Mouse (Mus musculus) right cerebral cortex, postnatal 36 days (tissue): ENCODE measurements around the gene Sgip1.

Experiments used
- DNase-seq, 2 experiments: peaks; one replicate each; pipeline ENCODE4 v3.0.0; 2022; ENCODE audit warnings: low spot score in 2 of 2, mixed read lengths in 1 of 2

Sgip1 gene

DNA sequence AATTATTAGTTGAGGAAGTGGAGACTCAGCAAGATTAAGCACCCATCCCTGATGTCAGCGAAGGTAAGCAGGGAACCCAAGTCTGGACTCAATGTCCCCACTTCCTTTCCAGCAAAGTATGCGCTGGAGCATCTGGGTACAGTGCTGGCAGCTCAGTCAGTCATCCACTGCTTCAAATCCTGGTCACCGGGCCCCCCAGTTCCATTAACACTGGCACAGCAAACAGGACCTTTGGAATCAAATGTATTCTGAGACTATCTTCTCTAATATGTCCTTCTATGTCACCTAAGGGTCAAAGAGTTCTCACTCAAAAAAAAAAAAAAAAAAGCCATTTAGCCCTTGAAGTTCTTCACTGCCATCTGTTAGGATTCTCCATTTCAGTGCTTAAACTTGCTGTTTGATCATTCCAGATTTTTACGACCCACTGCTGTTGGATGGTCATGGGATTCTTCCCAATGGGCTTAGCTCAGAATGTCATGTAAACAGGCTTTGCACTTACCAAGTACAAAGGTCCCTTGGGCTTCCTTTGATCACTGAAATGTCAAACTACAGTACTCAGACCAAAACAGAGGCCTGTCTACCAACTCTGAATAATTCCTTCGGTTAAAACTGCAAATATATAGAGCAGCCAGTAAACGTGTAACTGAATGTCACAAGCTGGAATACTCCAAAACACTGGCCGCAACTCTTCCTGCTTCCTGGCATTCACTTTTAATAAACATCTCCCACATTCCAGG is 99.1 kb downstream of the Sgip1 start:
- no peak for DNase-seq

DNA sequence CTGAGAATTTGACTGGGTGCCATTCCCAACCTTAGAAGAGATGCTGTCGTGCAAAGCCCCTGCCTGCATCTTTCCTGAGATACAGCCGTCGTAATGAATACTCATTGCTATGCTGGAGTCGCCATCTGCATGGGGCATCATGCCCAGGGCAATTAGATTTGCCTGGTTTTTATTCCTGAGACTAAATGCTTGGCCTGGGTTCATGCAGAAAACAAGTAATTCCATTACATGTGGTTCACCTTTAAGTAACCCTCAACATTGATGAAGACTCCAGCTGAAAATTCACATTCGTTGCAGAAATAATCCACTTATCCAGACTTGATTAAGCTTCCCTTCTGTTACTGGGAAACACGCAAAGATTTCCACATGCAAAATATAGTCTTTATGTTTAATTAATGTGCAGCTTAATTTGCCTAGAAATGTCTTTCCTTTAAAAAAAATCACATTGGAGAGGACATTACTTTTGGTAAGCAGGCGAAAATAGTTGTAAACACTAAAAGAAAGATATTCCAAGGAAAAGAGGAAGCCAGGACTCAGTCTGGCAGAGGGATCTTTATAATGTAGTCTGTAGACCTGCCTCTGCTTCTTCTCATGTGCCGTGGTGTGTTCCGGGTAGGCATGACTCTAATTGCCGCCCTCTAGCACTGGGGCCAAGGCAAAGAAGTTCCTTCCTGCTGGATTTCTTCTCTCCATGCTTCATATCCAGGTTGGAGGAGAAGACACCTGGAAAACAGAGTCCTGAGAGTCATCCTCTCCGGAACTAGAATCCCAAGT is 100.0 kb downstream of the Sgip1 start:
- no peak for DNase-seq

DNA sequence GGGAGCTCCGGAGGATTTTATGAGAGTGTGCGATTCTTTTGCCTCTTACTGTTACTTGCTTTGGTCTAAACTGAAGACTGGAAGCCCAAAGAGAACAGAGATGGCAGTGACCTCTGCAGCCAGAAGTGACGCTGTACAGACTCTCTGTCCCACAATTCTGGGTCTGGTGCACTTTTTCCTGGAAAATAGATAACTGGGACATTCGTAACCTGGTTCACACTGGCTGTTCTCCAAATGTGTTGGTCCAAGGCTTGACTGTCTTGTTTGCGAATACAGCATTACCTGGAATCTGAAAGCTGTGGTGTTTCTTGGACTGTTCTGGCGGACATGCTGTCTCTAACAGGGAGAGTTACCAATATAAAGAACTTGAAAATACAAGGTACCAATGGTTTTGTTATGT is 109.4 kb downstream of the Sgip1 start:
- no peak for DNase-seq

DNA sequence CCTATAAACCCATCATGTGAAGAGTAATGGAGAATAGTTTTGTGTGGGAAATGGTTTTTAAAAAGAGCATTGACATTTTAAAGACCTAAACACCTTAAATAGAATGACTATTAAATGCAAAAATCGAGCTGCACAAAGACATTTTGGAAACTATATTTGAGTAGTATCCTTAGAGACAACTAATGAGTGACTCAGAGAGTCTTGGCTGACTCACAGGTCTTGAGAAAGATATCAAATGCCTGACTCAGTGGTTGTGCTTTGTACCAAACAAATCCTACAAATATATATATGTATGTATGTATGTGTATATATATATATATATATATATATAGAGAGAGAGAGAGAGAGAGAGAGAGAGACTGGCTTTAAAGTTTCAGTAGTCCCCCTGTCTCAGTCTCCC is 110.1 kb downstream of the Sgip1 start:
- DNase-seq = no peak

DNA sequence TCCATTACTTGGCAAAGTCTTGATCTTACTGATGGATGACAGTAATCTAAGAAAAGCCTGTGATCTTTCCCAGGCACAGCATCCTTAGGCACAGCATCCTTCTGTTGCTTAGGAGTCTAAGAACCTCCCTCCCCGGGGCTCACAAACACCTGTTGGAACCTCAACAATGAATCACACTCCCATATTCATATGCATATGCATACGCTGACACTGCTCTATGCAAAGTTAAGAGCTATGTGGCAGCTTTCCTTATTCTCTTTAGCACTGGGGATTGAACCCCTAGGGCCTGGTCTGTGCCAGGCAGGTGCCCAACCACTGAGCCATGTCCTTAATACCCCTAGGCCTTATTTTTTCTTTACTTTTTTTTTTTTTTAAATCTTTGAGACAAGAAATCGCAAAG is 111.2 kb downstream of the Sgip1 start:
- peak; percentile 52 to 65 for DNase-seq

DNA sequence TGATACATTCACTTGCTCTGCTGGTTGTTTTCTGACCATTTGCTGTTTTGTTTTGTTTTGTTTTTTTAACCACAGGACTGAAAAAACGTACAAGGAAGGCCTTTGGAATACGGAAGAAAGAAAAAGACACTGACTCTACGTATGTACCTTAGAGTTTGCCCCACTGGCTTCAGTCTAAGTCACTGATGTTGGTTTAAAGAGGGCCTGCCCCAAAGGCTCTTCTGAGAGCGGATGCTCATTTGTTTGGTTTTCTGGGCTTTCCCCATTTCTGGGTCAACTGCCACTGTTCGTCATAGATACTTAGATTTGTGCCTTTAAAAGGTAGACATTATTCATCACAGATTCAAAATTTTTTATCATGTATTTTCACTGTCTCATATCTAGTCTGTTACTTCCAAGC is 111.7 kb downstream of the Sgip1 start:
- DNase-seq = no peak

DNA sequence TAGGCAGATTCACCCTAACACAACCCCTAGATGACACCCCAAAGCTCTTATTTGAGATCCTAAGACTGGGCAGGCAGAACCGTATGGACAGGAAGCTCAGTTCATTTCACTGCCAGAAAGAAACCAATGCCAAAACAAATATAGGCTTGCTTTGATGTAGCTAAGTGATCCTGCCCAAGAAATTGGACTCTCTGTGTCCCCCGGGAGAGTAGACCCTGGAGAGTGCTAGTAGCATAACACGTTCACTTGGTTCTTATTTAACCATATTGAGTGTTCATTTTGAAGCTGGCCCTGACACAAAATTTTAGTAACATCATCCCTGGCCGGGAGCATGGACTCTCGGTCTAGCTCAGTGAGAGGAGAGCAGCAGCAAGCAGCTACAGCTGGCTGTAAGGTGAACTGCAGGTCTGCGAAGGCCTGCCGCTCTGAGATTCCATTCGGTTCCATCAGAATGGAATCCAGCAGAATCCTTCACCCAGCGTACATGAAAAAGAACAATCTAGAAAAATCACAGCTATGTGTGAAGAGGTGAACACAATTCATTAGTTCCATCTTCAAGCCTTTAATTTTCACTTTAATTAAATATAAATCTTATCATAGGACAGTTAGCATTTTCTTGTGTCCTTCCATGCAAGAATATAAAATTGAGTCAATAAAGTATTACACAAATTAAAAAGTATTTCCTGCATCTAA is 112.4 kb downstream of the Sgip1 start:
- DNase-seq = no peak

DNA sequence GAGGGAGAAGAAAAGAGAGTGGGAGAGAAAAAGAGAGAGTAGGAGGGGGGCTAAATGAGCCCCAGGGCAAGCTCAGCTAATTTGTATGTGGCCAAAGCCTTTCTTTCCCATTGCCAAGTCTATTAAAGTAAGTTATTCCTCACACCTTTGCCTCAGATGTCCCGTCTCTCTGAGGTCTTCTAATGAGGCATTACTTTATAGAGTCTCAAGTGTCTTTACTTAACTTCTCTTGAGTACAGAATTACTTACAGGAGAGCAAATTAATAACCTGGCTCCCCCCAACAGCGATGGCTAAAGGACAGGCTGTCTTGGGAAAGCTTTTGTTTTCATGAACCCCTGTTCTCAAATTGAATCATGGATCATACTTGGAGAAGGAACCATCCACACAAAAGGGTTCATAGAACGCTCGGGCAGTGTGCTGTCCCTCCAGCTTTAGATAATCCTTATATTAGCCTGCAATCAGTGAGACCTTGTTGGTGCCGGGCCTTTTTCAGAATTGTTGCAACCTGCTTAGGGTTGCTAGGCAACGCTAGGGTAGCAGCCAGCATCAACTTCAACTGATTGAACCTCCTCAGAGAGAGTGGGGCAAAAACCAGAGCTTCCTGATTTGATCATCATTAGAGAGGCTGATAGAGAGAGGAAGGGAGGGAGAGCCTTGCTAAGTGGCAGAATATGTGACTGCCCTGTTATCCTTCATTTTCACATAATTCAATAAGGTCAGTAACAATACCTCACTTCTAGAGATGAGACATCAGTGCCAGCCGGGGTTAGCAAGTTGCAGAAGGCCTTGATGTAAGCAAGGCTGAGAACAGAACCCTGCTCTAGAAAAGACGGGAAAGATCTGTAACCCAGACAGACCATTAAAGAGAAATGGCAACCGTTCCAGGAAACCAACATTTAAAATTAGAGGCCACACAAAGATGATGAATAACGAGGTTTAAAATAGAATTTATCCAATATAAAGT is 114.1 kb downstream of the Sgip1 start:
- no peak for DNase-seq

DNA sequence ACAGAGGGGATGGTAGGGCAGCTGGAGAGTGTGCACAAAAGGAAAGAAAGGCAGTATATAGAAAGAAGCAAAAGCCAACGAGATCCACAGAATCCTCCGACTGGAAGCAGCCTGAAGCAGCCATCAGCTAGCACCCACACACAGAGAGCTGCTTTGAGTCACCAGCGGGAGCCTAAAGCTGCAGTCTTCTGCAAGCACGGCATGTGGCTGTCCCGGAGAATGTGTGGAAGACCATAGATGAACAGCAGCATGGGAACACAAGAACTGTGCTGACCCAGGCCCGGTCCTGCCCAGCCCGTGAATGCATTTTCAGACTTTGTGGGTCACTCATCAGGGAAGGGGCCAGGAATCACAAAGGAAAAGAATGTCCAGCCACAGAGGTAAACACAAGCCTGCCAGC is 115.0 kb downstream of the Sgip1 start:
- peak; percentile 65 to 70 for DNase-seq

DNA sequence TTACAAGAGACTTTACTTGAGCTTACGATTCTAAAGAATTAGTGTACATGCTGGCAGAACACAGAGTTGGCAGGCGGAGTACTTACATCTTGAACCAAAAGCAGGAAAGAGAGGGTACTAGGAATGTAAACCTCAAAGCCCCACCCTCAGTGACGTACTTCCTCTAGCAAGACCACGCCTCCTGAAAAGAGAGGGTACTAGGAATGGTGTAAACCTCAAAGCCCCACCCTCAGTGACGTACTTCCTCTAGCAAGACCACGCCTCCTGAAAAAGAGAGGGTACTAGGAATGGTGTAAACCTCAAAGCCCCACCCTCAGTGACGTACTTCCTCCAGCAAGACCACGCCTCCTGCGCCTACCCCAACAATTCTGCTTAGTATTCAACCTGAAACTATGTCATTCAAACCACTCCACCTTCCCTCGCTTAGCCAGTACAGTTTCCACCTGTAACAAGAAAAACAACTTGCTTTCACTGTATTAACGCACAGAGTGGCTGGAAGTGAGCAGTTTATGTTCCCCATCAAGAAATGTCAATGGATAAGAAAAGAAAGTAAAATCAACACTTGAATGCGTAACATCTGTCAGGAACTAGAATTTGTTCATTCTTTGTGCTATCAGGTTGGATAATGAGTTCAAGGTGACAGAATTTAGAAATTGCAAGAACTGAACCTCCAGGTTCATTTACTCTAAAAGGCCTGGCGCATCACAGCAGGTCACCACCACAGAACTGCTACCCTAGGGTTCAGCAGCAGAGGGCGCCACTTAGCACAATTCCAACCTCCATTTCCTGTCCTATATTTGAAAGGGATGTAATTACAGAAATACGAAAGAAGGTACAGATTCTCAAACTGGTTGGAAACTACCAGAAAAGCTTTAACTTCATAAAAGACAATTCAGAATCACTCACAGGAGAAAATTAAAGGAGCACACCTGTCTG is 118.4 kb downstream of the Sgip1 start:
- no peak for DNase-seq

DNA sequence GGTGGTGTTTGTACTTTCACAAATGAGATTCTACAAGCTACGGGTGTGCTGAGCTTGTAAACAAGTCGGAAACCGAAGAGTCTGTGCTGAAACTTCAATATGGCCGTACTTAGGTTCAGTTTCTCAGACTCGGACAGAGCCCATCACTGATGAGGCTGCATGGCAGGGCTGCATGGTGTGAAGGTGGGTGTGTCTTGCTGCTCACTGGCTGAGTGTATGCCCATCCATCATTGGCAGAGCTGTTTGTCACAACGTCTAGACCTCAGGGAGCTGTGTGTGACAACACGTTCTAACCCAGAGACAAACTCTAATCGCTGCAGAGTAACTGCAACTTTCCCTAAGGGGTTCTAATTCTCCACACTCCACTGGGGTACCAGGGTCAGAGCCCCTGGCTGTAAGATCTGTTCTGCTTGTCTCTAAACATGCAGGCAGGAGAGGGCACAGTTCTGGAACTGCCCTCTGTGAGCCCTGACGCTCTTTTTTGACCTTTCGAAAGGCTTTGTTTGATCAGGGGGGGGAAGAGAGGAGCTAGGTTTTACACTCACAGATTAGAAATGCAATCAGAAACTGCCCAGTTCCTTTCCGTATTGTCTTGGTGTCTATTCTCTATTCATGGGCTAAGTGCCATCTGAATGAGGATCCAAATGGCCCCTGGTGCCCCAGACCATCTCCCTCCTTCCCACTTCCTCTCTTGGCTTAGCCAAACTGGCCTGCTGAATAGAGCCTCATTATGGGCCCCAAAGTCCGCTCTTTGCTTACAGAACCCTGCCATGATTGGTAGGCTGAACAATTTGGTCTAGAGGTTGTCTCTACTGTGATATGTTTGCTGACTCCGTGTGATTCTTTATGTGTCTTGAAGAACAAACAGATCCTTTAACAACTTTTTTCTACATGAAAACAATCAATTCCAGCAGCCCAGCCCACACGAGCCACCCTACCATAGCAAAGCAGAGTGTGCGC is 121.9 kb downstream of the Sgip1 start:
- no peak for DNase-seq

DNA sequence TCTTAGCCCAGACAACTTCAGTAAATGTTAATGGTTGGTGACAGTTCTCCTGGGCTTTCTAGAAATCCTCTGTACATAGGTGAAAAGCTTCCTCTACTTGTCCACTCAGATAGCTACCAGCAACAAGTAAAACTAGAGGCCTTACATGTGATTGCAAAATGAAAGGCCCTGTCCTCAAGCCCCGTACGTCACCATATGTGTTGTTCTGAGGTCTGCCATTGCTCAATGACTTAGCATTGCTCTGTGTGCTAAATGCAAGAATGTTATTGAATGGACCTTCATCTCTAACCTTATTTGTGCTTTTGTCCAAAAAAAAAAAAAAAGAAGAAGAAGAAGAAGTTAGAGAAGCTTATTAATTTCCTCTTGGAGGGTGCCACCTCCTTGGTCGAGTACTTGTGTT is 125.4 kb downstream of the Sgip1 start:
- DNase-seq = no peak

DNA sequence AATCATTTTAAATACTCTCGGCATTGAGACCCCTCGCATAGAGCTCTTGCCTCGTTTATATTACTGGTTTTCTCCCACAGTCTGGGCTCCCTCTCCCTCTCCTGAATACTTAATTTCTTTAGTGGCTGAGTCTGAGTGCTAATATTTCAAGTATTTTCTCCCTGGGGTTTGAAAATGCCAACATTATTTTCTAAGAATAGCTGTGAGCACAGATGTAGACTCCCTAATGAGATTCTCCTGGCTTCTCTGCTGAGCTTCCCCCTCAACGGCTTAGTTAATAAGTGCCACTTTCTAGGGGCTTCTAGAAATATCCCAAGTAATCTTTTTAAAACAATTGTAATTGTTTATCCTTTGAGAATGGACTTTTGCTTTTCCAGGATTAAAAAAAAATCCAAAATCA is 130.2 kb downstream of the Sgip1 start:
- DNase-seq = no peak

DNA sequence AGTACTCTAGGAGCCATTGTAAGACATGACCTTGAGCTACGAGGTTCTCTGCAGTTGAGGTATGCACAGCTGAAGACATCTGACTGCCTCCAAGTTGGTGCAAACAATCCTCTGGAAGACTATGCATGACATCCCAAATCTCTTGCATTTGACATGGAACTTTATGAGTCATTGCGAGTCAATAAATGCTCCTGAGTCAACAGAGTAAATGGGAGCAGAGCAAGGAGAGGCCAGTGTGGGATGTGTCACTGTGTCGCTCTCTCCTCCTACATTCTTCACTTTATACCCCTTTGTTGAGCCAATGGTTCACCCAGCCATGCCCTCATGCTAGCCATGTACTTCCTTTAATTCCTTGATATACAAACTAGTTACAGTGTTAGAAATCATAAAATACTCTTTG is 142.0 kb downstream of the Sgip1 start:
- no peak for DNase-seq

DNA sequence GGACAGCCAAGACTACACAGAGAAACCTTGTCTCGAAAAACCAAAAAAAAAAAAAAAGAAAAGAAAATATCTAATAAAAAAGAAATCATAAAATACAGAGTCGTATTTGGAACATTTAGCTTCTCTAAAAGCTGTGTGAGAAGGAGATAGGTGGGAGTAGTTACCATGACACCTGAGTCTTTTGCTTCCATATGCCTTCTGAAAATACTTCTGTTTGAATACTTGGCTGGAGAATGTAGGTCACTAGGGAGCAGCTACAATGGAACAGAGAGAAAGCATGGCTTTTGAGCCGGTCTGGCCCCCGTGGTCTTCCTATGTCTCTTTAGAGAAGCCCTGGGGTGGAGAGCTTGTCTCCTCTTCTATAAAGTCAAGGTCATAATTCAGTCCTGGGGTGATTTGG is 143.1 kb downstream of the Sgip1 start:
- no peak for DNase-seq

DNA sequence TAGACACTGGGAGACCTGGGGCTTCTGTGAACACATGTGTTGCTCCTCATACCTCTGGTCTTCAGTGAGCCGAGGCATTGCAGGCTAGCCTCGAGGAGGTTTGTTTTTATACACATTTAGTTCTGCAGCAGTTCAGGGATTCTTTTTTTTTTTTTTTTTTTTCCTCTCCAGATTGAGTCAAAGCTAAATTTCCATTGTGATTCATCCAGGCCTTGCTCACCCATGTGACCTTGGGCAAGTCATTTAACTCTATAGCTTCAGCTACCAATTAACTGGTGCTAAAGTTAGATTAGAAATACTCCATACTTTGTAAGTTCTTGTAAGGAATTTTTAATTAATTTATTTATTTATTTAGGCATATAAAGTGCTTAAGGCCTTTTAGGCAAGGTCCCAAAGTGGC is 145.4 kb downstream of the Sgip1 start:
- no peak for DNase-seq

DNA sequence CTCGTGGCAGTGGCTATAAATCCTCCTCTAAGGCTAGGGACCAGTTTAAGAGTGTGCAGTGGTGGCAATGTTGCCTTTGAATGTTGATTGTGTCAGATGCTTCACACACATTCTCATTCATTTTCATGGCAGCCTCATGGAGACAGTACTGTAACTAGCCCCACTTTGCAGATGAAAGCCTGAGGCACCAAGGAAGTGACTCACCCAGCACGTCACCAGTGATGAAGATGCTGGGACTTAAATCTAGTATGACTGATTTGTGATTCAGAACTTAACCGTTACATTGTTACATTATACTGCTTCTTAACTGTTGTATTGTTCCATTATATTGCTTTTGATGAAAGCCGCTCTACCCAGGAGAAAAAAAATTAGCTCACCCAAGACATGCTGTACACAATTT is 145.8 kb downstream of the Sgip1 start:
- DNase-seq = no peak

DNA sequence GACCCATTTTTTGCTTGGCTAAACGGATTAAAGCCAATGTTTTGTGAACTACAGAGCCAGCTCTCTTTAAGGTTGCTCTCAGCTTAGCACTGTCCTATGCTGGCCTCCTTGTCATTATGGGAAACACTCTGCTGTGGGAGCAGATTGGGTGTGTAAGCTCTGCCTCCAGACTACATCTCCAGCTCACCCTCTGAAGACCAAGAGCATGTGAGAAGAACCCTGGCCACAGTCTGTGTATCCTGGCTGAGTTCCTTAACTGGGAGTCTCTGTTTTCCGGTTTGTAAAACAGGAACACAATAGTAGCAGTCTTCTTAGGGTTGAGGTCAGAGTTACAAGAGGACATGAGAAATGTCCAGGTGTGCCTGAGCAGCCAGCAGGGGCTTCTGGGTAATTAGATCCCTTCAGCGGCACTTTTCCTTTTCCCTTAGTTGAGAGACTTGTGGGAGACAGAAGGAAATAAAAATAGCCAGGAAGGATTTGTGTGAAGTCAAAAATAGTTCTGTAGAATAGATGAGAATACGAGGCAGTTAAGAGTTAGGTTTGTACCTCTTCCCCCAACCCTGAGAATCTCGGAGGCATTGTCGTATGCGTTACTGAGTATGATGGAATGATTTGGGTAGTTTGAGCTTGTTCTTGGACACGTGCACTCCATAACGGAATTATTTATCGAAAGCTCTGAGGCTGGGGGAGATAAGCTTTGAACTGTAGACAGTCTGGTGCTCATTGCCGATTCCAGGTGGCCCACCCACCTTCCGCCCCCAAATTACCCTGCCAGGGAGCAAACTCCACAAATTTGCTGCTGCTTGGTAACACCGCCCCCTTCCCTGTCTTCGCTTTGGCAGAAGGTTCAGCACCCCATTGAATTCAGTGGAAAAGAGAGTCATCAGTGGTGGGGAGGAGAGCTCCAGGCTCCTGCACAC is 146.9 kb downstream of the Sgip1 start:
- peak; percentile 69 to 73 for DNase-seq
